Mouse (Mus musculus) MEL (cell line): Measurements from ENCODE around the gene Sirt5. TPM values are rescaled to one million over a fixed set of nuclear protein-coding genes. Genes with fewer than 3 reads are reported as not detected.

Experiments
- DNase-seq: peaks from one replicate; pipeline ENCODE4 v3.0.0; 2011; ENCODE audit warnings: low read depth, low spot score
- H3K27ac ChIP-seq: 2 replicates; pipeline ENCODE4 v1.5.1; 2012; ENCODE audit warnings: low read depth, mild to moderate bottlenecking, control low read depth, low read length, moderate library complexity; ENCODE audit not compliant: control insufficient read depth
- H3K27me3 ChIP-seq, 2 experiments: fragments of 150-350 bp in 1 of 2; sonication (generic) in 1 of 2; 2 replicates each; pipeline ENCODE4 v1.6.1; 2012; ENCODE audit warnings: low read length in 2 of 2, mild to moderate bottlenecking in 2 of 2, improper control_type of control experiment in 1 of 2, moderate library complexity in 1 of 2; ENCODE audit not compliant: insufficient read depth in 2 of 2, control insufficient read depth in 1 of 2
- H3K36me3 ChIP-seq, 2 experiments: 2 replicates each; pipeline ENCODE4 v1.6.1; 2012 to 2014; ENCODE audit warnings: low read length in 2 of 2, improper control_type of control experiment in 1 of 2, inconsistent platforms in 1 of 2, mild to moderate bottlenecking in 1 of 2; ENCODE audit not compliant: insufficient read depth in 2 of 2, control insufficient read depth in 1 of 2
- H3K4me1 ChIP-seq, 2 experiments: fragments of 150-350 bp in 1 of 2; sonication (generic) in 1 of 2; 2 replicates each; pipeline ENCODE4 v1.6.1; 2012; ENCODE audit warnings: low read length in 2 of 2, improper control_type of control experiment in 1 of 2, mild to moderate bottlenecking in 1 of 2; ENCODE audit not compliant: insufficient read depth in 2 of 2, control insufficient read depth in 1 of 2
- H3K4me3 ChIP-seq, 2 experiments: fragments of 150-350 bp in 1 of 2; sonication (generic) in 1 of 2; 2 replicates each; pipeline ENCODE4 v1.5.1; 2012; ENCODE audit warnings: low read depth in 2 of 2, low read length in 2 of 2, mild to moderate bottlenecking in 2 of 2, moderate library complexity in 2 of 2, control low read depth in 1 of 2, improper control_type of control experiment in 1 of 2; ENCODE audit not compliant: control insufficient read depth in 1 of 2, insufficient read depth in 1 of 2
- H3K79me2 ChIP-seq: 2 replicates; pipeline ENCODE4 v1.6.1; 2012; ENCODE audit warnings: mild to moderate bottlenecking, low read length, moderate library complexity; ENCODE audit not compliant: control insufficient read depth, poor library complexity, insufficient read depth
- H3K9ac ChIP-seq: 2 replicates; pipeline ENCODE4 v1.6.1; 2012; ENCODE audit warnings: low read depth, mild to moderate bottlenecking, control low read depth, low read length, moderate library complexity; ENCODE audit not compliant: control insufficient read depth, poor library complexity, severe bottlenecking
- H3K9me3 ChIP-seq: fragments of 150-350 bp; sonication (generic); replicated peaks from 2 replicates; pipeline ENCODE4 v1.6.1; 2012; ENCODE audit warnings: mild to moderate bottlenecking, low read length, improper control_type of control experiment, moderate library complexity; ENCODE audit not compliant: insufficient read depth
- BHLHE40 ChIP-seq: IDR thresholded peaks from 2 replicates; pipeline ENCODE4 v1.6.1; 2012; ENCODE audit warnings: low read depth, mild to moderate bottlenecking, inconsistent platforms, low read length, improper control_type of control experiment, borderline replicate concordance
- CHD2 ChIP-seq: IDR thresholded peaks from 2 replicates; pipeline ENCODE4 v1.6.1; 2011; ENCODE audit warnings: low read length, improper control_type of control experiment
- CTCF ChIP-seq, 3 experiments: IDR thresholded peaks in 2 of 3; conservative IDR thresholded peaks in 1 of 3; 2 replicates each; pipeline ENCODE4 v1.5.1; 2011 to 2012; ENCODE audit warnings: low read length in 3 of 3, low read depth in 2 of 3, mild to moderate bottlenecking in 2 of 3, improper control_type of control experiment in 1 of 3, inconsistent platforms in 1 of 3, mixed read lengths in 1 of 3, moderate library complexity in 1 of 3; ENCODE audit not compliant: control insufficient read depth in 1 of 3, insufficient read depth in 1 of 3, poor library complexity in 1 of 3, severe bottlenecking in 1 of 3
- ELF1 ChIP-seq: IDR thresholded peaks from 2 replicates; pipeline ENCODE4 v1.6.1; 2014; ENCODE audit warnings: low read depth, mild to moderate bottlenecking, inconsistent platforms, low read length, improper control_type of control experiment, moderate library complexity
- EP300 ChIP-seq, 2 experiments: IDR thresholded peaks; 2 replicates each; pipeline ENCODE4 v1.6.1; 2011; ENCODE audit warnings: improper control_type of control experiment in 2 of 2, low read length in 2 of 2, low read depth in 1 of 2, mild to moderate bottlenecking in 1 of 2
- ETS1 ChIP-seq: IDR thresholded peaks from 2 replicates; pipeline ENCODE4 v1.6.1; 2012; ENCODE audit warnings: low read depth, mild to moderate bottlenecking, inconsistent platforms, low read length, improper control_type of control experiment, moderate library complexity
- GABPA ChIP-seq: IDR thresholded peaks from 2 replicates; pipeline ENCODE4 v1.6.1; 2012; ENCODE audit warnings: low read depth, mild to moderate bottlenecking, inconsistent platforms, low read length, improper control_type of control experiment, moderate library complexity
- GATA1 ChIP-seq: IDR thresholded peaks from 2 replicates; pipeline ENCODE4 v1.6.1; 2011; ENCODE audit warnings: low read depth, low read length, improper control_type of control experiment
- HCFC1 ChIP-seq: IDR thresholded peaks from 2 replicates; pipeline ENCODE4 v1.6.1; 2012; ENCODE audit warnings: low read depth, mild to moderate bottlenecking, inconsistent platforms, low read length, improper control_type of control experiment, moderate library complexity
- MAFK ChIP-seq: IDR thresholded peaks from 2 replicates; pipeline ENCODE4 v1.6.1; 2011; ENCODE audit warnings: low read depth, mild to moderate bottlenecking, low read length, improper control_type of control experiment, borderline replicate concordance
- MAX ChIP-seq: IDR thresholded peaks from 2 replicates; pipeline ENCODE4 v1.6.1; 2011; ENCODE audit warnings: low read length, improper control_type of control experiment
- MAZ ChIP-seq: IDR thresholded peaks from 2 replicates; pipeline ENCODE4 v1.6.1; 2012; ENCODE audit warnings: low read depth, mild to moderate bottlenecking, inconsistent platforms, low read length, improper control_type of control experiment
- MEF2A ChIP-seq: IDR thresholded peaks from 2 replicates; pipeline ENCODE4 v1.6.1; 2014; ENCODE audit warnings: low read depth, mild to moderate bottlenecking, inconsistent platforms, low read length, improper control_type of control experiment; ENCODE audit not compliant: poor library complexity, insufficient replicate concordance, severe bottlenecking; ENCODE audit errors: extremely low read depth
- MXI1 ChIP-seq: IDR thresholded peaks from 2 replicates; pipeline ENCODE4 v1.6.1; 2011; ENCODE audit warnings: mild to moderate bottlenecking, low read depth, low read length, improper control_type of control experiment
- MYC ChIP-seq: IDR thresholded peaks from 2 replicates; pipeline ENCODE4 v1.6.1; 2011; ENCODE audit warnings: low read depth, mild to moderate bottlenecking, low read length, improper control_type of control experiment, moderate library complexity
- NELFE ChIP-seq: IDR thresholded peaks from 2 replicates; pipeline ENCODE4 v1.6.1; 2011; ENCODE audit warnings: low read depth, low read length, improper control_type of control experiment
- NRF1 ChIP-seq: IDR thresholded peaks from 2 replicates; pipeline ENCODE4 v1.6.1; 2014; ENCODE audit warnings: low read depth, mild to moderate bottlenecking, inconsistent platforms, low read length, improper control_type of control experiment, moderate library complexity; ENCODE audit not compliant: poor library complexity, insufficient read depth, severe bottlenecking
- POLR2A ChIP-seq, 2 experiments: IDR thresholded peaks; 2 replicates each; pipeline ENCODE4 v1.6.1; 2011 to 2012; ENCODE audit warnings: low read length in 2 of 2, mild to moderate bottlenecking in 2 of 2, control low read depth in 1 of 2, improper control_type of control experiment in 1 of 2, low read depth in 1 of 2, moderate library complexity in 1 of 2; ENCODE audit not compliant: control insufficient read depth in 1 of 2, insufficient read depth in 1 of 2, poor library complexity in 1 of 2
- POLR2AphosphoS2 ChIP-seq: IDR thresholded peaks from 2 replicates; pipeline ENCODE4 v1.6.1; 2011; ENCODE audit warnings: low read length, improper control_type of control experiment
- POLR2AphosphoS5 ChIP-seq: IDR thresholded peaks from 2 replicates; pipeline ENCODE4 v1.6.1; 2012; ENCODE audit warnings: low read depth, borderline replicate concordance, mild to moderate bottlenecking, inconsistent platforms, low read length, moderate library complexity, mixed read lengths
- RAD21 ChIP-seq: IDR thresholded peaks from 2 replicates; pipeline ENCODE4 v1.6.1; 2011; ENCODE audit warnings: mild to moderate bottlenecking, low read depth, low read length, improper control_type of control experiment
- RCOR1 ChIP-seq: IDR thresholded peaks from 2 replicates; pipeline ENCODE4 v1.6.1; 2012; ENCODE audit warnings: low read depth, mild to moderate bottlenecking, inconsistent platforms, low read length, improper control_type of control experiment
- SIN3A ChIP-seq: IDR thresholded peaks from 2 replicates; pipeline ENCODE4 v1.6.1; 2012; ENCODE audit warnings: low read length, improper control_type of control experiment, inconsistent platforms
- SMC3 ChIP-seq: IDR thresholded peaks from 2 replicates; pipeline ENCODE4 v1.6.1; 2011; ENCODE audit warnings: low read depth, low read length, improper control_type of control experiment
- TAL1 ChIP-seq: IDR thresholded peaks from 2 replicates; pipeline ENCODE4 v1.6.1; 2012; ENCODE audit warnings: mild to moderate bottlenecking, inconsistent platforms, low read length, moderate library complexity, mixed read lengths
- TCF12 ChIP-seq: IDR thresholded peaks from 2 replicates; pipeline ENCODE4 v1.6.1; 2014; ENCODE audit warnings: low read depth, mild to moderate bottlenecking, inconsistent platforms, low read length, improper control_type of control experiment, moderate library complexity
- UBTF ChIP-seq: IDR thresholded peaks from 2 replicates; pipeline ENCODE4 v1.6.1; 2012; ENCODE audit warnings: low read depth, mild to moderate bottlenecking, inconsistent platforms, low read length, improper control_type of control experiment, moderate library complexity, borderline replicate concordance; ENCODE audit not compliant: insufficient read depth
- USF1 ChIP-seq: IDR thresholded peaks from 2 replicates; pipeline ENCODE4 v1.6.1; 2014; ENCODE audit warnings: low read depth, mild to moderate bottlenecking, inconsistent platforms, low read length, improper control_type of control experiment, moderate library complexity
- ZC3H11A ChIP-seq: IDR thresholded peaks from 2 replicates; pipeline ENCODE4 v1.6.1; 2012; ENCODE audit warnings: low read depth, mild to moderate bottlenecking, inconsistent platforms, low read length, improper control_type of control experiment
- ZKSCAN1 ChIP-seq: IDR thresholded peaks from 2 replicates; pipeline ENCODE4 v1.6.1; 2012; ENCODE audit warnings: low read depth, mild to moderate bottlenecking, inconsistent platforms, low read length, improper control_type of control experiment, moderate library complexity
- ZMIZ1 ChIP-seq: IDR thresholded peaks from 2 replicates; pipeline ENCODE4 v1.6.1; 2012; ENCODE audit warnings: low read depth, mild to moderate bottlenecking, inconsistent platforms, low read length, improper control_type of control experiment, moderate library complexity
- polyA plus RNA-seq, 2 experiments: library from polyadenylated mRNA; stranded (reverse) in 1 of 2; unstranded in 1 of 2; fragments of >175 nt in 1 of 2; fragments of >200 nt in 1 of 2; gene quantifications; 2 replicates each; pipeline versions ENCODE4 v1.2.1 to v1.2.4; 2012; ENCODE audit warnings: low replicate concordance in 2 of 2, low read depth in 1 of 2; ENCODE audit not compliant: insufficient read length in 2 of 2, insufficient read depth in 1 of 2, missing spikeins in 1 of 2
- total RNA-seq: library from RNA; depleted of rRNA; stranded (reverse); fragments of 300-350 nt; gene quantifications from 2 replicates; pipeline ENCODE4 v1.2.3, GENCODE M21; 2012; rRNA removed

Gene Sirt5
- total RNA-seq (7.6 and 8.2 TPM in 2 replicates), polyA plus RNA-seq (10 to 100 TPM in 1 of 2 experiments, not detected in 1; 10.6 TPM)

DNA sequence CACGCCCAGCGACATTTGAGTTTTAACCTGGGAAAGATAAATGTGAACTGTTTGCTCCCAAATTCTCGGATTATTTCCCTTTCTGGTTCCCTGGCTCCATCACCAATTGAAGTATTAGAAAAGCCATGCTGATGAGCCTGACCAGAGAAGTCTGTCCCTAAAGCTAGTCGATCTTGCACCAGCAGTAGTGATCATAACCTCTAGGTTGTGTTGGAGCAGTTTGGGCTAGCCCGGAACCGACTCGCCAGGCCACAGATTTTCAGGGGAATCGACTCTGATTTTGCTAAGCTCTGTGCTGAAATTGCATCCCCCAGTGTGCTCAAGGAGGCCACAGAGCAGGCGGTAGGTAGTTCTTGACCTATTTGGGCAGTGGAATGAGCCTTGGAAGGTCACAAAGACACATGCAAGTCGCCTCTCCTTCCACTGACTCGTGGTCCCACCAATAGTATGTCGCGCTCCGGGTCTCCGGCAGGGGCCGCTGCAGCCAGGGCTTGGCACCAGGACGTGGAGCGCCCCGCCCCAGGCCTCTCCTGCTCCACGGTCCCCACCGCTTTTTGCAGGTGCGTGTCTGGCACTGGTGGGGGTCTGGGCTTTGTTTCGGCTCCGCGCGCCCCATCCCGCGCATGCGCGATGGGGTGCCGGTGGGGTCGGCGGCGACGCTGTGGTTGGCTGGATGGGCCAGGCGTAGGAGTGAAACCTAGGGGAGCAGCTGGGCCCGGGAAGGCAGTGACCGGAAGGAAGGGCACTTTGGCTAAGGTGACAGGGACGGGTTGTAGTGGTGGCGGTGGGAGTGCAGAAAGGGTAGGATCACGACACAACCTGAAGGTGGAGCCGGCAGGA, at the start of gene Sirt5:
Sirt5 (plus strand) TSS at position 512 of the 840 bp plus-strand sequence.
- Histone ChIP-seq H3K9me3 (no peaks in the 10 kb centered on the region), H3K4me1 (peaks cover 0 to 12% of the 10 kb centered on the region in 2 experiments; a peak in 3 of 4 replicates), H3K27me3 (no peaks in the 10 kb centered on the region), H3K9ac (peak within 1 kb of the TSS; percentile 74), H3K79me2 (no peaks in the 10 kb centered on the region; the same call in 1 of the 2 replicates), H3K36me3 (peaks cover 0 to under 1% of the 10 kb centered on the region in 2 experiments; a peak in 1 of 4 replicates), H3K27ac (no peak within 1 kb of the TSS), H3K4me3 (peak within 1 kb of the TSS; percentile 75 to 92)
- peak; percentile 80; the same call in 1 of the 2 replicates for TF ChIP-seq MAZ
- TF ChIP-seq MEF2A, result no peak
- no peak for TF ChIP-seq BHLHE40
- no peak for TF ChIP-seq UBTF
- no peak for TF ChIP-seq CHD2
- peak; percentile 88 for TF ChIP-seq NRF1
- peak; percentile 57 for TF ChIP-seq SMC3
- peak; percentile 63 for TF ChIP-seq MXI1
- TF ChIP-seq POLR2AphosphoS5, result no peak
- peak; percentile 49; the same call in 1 of the 2 replicates for TF ChIP-seq HCFC1
- TF ChIP-seq ETS1, result no peak
- TF ChIP-seq POLR2A (IDR thresholded peaks at IDR 0.05; ENCODE audit: control insufficient read depth in 1 of 2, insufficient read depth in 1 of 2, low read depth in 1 of 2, low read length in 2 of 2, poor library complexity in 1 of 2), result peak; percentile 18 to 52; a peak in 1 of 4 replicates
- TF ChIP-seq TAL1, result no peak
- TF ChIP-seq SIN3A, result peak; percentile 40; the same call in 1 of the 2 replicates
- peak; percentile 28; the same call in 1 of the 2 replicates for TF ChIP-seq ZC3H11A
- TF ChIP-seq GATA1, result no peak
- TF ChIP-seq RCOR1, result no peak
- peak; percentile 43 for TF ChIP-seq RAD21
- TF ChIP-seq POLR2AphosphoS2, result no peak
- no peak for TF ChIP-seq MYC
- no peak for TF ChIP-seq TCF12
- TF ChIP-seq GABPA, result no peak
- 0 out of 4 replicates have a peak, but pooled peaks of 1 of the 2 experiments have one; percentile 24 for TF ChIP-seq EP300 (IDR thresholded peaks at IDR 0.05; ENCODE audit: low read depth in 1 of 2, low read length in 2 of 2)
- no peak for TF ChIP-seq ELF1
- no peak for TF ChIP-seq MAFK
- peak; percentile 75 to 84 (median 83) for TF ChIP-seq CTCF (IDR thresholded peaks at IDR 0.05 in 2 of 3, conservative IDR thresholded peaks at IDR 0.05 in 1 of 3; ENCODE audit: control insufficient read depth in 1 of 3, insufficient read depth in 1 of 3, low read depth in 2 of 3, low read length in 3 of 3, poor library complexity in 1 of 3, severe bottlenecking in 1 of 3)
- peak; percentile 46; the same call in 1 of the 2 replicates for TF ChIP-seq MAX
- TF ChIP-seq USF1, result no peak
- TF ChIP-seq ZKSCAN1, result no peak
- TF ChIP-seq ZMIZ1, result no peak
- 0 out of 2 replicates have a peak, but pooled peaks have one; percentile 36 for TF ChIP-seq NELFE
- peak; percentile 89 for DNase-seq
